Mouse (Mus musculus) C2C12 (cell line): ENCODE results near the gene Zc3h6.

Experiments used
- CTCF ChIP-seq: IDR thresholded peaks from one replicate; pipeline ENCODE4 v1.5.1; 2011; ENCODE audit not compliant: control insufficient read depth, insufficient read depth, insufficient read length
- USF1 ChIP-seq: IDR thresholded peaks from one replicate; pipeline ENCODE4 v1.6.1; 2011; ENCODE audit warnings: low read depth, mild to moderate bottlenecking, control low read depth, moderate library complexity

DNA sequence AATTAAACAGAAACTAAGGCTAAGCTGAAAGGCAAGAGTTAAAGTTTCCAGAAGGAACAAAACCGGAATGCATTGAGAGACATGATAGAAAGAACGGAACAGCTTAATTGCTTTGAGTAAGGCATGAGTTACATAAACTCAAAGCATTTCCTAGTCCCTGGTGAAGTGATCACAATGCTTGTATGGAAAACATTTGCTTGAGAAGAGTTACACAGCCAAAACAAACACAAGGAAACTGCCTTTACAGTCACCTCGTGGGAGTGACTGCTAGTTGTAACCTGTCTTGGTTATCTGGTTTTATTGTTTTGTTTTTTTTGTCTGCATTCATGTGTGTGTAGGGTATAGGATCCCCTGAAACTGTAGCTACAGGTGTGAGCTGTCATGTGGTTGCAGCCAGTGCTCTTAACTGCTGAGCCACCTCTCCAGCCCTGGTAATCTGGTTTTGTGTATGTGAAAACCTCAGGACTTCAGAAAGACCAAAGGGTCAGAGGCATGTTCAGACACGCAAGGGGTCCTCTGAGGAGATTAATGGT lies 85.3 kb downstream of the Zc3h6 start:
- TF ChIP-seq CTCF (no peak), USF1 (no peak)
